Mouse (Mus musculus) lung, postnatal 0 days (tissue): ENCODE results near the gene Auh.

Source experiments
- CTCF ChIP-seq: IDR thresholded peaks from 2 replicates; pipeline ENCODE4 v1.5.1; 2016; ENCODE audit warnings: antibody characterized with exemption, mild to moderate bottlenecking
- EP300 ChIP-seq: IDR thresholded peaks from 2 replicates; pipeline ENCODE4 v1.6.1; 2016; ENCODE audit warnings: antibody characterized with exemption, mild to moderate bottlenecking, control low read depth

- TF ChIP-seq CTCF (no peak), EP300 (no peak)
Observed at GRCm38 (mm10) chr13:52921966-52922365, 7.5 kb downstream of the Auh start.
